Mouse (Mus musculus): ENCODE measurements around the gene Crabp1.

- TF ChIP-seq CTCF (IDR thresholded peaks at IDR 0.05; ENCODE audit: low read depth) (peak; percentile 93), EP300 (IDR thresholded peaks at IDR 0.05; ENCODE audit: low read depth) (no peak)
These were observed 30.5 kb upstream of the Crabp1 start, which contains the start of gene Wdr61 for GRCm38 (mm10) chr9:54733921-54734638.
